Mouse (Mus musculus) hindbrain, embryonic 15.5 days (tissue): ENCODE results near the gene Olfr1411. TPM values are rescaled to one million over a fixed set of nuclear protein-coding genes. Genes with fewer than 3 reads are reported as not detected.

ENCODE experiments used
- ATAC-seq: fragments of 200-750 bp; cut with Nextera tagmentation; 2 replicates; pipeline ENCODE4 v1.8.0; 2017; ENCODE audit warnings: low read depth, moderate number of reproducible peaks, moderate TSS enrichment; ENCODE audit not compliant: low FRiP score
- H3K27ac ChIP-seq: fragments of 300-500 bp; sonication (generic); replicated peaks from 2 replicates; pipeline ENCODE4 v1.5.1; 2015; ENCODE audit warnings: mild to moderate bottlenecking, inconsistent platforms
- H3K27me3 ChIP-seq: fragments of 300-500 bp; sonication (generic); 2 replicates; pipeline ENCODE4 v1.6.1; 2015; ENCODE audit warnings: control low read depth, inconsistent platforms
- H3K36me3 ChIP-seq: fragments of 300-500 bp; sonication (generic); 2 replicates; pipeline ENCODE4 v1.6.1; 2015; ENCODE audit warnings: control low read depth, inconsistent platforms
- H3K4me1 ChIP-seq: fragments of 300-500 bp; sonication (generic); replicated peaks from 2 replicates; pipeline ENCODE4 v1.6.1; 2015; ENCODE audit warnings: control low read depth, inconsistent platforms
- H3K4me2 ChIP-seq: fragments of 300-500 bp; sonication (generic); 2 replicates; pipeline ENCODE4 v1.6.1; 2015; ENCODE audit warnings: moderate library complexity, mild to moderate bottlenecking, inconsistent platforms
- H3K4me3 ChIP-seq: fragments of 300-500 bp; sonication (generic); 2 replicates; pipeline ENCODE4 v1.5.1; 2015; ENCODE audit warnings: mild to moderate bottlenecking, inconsistent platforms
- H3K9ac ChIP-seq: fragments of 300-500 bp; sonication (generic); 2 replicates; pipeline ENCODE4 v1.6.1; 2015; ENCODE audit warnings: inconsistent platforms
- H3K9me3 ChIP-seq: fragments of 300-500 bp; sonication (generic); 2 replicates; pipeline ENCODE4 v1.6.1; 2016; ENCODE audit warnings: control low read depth, inconsistent platforms
- WGBS: fragments of 180-500 bp; shearing (Covaris S2); methylation state at CpG from one replicate; pipeline ENCODE4 v1.1.7; 2015; 5-methylcytosine and 5-hydroxymethylcytosine counted together
- polyA plus RNA-seq: library from polyadenylated mRNA; unstranded; fragments of >200 nt; fragmentation: Nextera tagmentation; extraction: Ambion mirVana; gene quantifications from 2 replicates; pipeline ENCODE4 v1.2.1, GENCODE M21; 2015

Gene Olfr1411
- polyA plus RNA-seq, 1 experiment from 2014 or later = not detected

DNA sequence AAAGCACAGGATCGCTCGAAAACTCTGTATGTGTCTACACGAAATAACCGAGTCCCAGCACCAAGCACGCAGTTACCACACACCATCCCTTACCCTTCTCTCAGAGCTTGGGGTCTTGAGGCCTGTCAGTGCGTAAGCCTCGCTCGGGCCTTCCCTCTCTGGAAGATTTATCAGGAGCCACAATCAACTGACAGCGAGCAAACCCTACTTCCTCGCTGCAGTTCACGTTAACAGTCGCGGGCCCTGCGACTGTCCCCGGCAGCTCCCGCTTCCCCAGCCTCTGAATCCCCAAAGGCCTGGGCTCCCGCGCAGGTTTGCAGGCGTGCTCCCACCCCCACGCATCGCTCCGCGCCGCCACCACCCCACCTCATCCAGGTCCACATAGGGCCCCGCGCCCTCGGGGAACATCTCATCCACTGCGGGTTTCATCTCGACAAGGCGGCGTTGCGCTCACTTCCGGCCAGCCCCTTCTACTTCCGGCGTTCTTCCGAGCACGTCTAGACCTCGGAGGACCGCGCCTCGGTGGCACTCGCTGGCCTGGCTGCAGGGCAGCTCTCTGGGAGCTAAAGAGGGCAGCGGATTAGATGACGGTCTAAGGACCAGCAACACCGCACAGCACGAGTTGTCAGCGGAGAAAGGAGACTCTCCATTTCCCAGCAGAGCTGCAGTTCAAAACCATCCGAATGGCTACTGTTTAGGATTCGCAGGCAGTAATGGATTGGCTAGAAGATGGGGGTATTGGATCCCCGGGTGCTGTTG, 47.5 kb downstream of the Olfr1411 start, which contains the start of gene Cops9:
TSS of gene Cops9 (minus strand) at position 472 of the 759 bp plus-strand sequence.
- peaks cover 14% of the 10 kb centered on the region; the same call in 1 of the 2 replicates for H3K36me3 ChIP-seq
- H3K27me3 ChIP-seq = no peaks in the 10 kb centered on the region
- peak; percentile 93 for ATAC-seq
- peaks cover 31% of the 10 kb centered on the region for H3K4me1 ChIP-seq
- peak within 1 kb of the TSS; percentile 88 for H3K4me2 ChIP-seq
- H3K4me3 ChIP-seq = peak within 1 kb of the TSS; percentile 95
- H3K9me3 ChIP-seq = no peaks in the 10 kb centered on the region
- H3K27ac ChIP-seq = peak within 1 kb of the TSS; percentile 90
- WGBS = 2% methylated on average over 50 of the region's 50 CpGs
- H3K9ac ChIP-seq = peak within 1 kb of the TSS; percentile 98

DNA sequence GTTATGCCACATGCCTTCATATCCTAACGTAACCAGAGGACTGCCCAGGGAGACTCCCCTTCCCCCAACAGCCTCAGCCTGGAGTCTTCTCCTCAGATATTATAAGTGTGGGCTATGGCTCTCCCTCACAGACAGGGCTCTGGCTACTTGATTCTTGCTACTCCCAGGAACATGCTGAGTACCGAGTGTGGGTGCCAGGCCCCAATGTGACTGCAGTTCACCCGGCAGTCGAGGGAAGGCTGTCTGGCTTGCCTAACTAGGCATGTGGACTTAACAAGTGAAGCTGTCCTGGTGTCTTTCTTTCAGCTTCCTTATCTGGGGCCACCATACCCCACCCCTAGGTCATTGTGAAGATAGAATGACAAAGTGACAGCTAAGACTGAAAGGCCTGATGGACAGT, 49.5 kb downstream of the Olfr1411 start:
- Histone ChIP-seq H3K9me3 (no peaks in the 10 kb centered on the region), H3K4me2 (no peak overlapping the region), H3K27ac (no peak overlapping the region), H3K4me3 (no peak overlapping the region), H3K4me1 (peaks cover 38% of the 10 kb centered on the region), H3K9ac (no peak overlapping the region), H3K36me3 (no peaks in the 10 kb centered on the region), H3K27me3 (no peaks in the 10 kb centered on the region)
- WGBS = 81% methylated on average over 4 of the region's 4 CpGs
- ATAC-seq = no peak

DNA sequence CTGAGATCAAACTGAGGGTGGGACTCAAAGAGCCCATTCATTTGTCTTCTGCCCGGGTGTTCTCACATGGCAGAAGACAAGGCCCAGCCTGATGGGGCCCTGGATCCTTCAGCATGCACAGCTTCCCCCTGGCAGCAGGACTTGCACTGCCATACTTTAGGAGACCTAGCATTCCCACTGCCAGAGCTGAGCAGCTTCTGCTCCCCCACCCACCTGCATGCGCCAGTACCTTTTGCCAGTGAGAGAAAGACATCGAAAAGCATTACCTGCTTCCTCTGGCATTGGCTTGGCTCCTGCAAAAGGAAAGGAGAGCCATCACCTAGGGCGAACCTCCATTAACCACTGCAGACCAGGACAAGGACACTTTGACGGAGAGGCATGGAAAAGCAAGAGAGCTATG, 50.7 kb downstream of the Olfr1411 start:
- peaks cover 28% of the 10 kb centered on the region for H3K4me1 ChIP-seq
- ATAC-seq = no peak
- no peak overlapping the region for H3K4me3 ChIP-seq
- 79% methylated on average over 5 of the region's 5 CpGs for WGBS
- no peaks in the 10 kb centered on the region for H3K9me3 ChIP-seq
- H3K4me2 ChIP-seq = no peak overlapping the region
- H3K36me3 ChIP-seq = no peaks in the 10 kb centered on the region
- H3K27ac ChIP-seq = no peak overlapping the region
- H3K27me3 ChIP-seq = no peaks in the 10 kb centered on the region
- no peak overlapping the region for H3K9ac ChIP-seq

DNA sequence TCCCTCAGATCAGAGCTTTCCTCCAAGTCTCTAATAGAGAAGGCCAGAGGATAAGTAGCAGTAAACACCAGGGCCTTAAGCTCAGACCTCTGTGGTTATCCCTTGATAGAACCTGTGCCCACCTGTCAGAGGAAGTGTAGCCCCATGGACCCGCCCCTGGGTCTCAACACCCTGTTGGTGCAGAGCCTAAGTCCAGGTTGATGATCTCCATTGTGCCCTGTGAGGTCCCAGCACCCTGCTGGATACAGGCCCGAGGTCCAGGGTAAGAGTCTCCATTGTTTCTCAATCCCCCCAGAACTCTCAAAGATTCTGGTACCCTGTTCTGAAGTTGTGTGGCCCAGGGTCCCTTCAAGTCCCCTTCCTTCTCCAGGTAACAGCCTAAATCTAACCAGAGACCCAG, 51.9 kb downstream of the Olfr1411 start:
- H3K9ac ChIP-seq = no peak overlapping the region
- peaks cover 16% of the 10 kb centered on the region for H3K4me1 ChIP-seq
- no peaks in the 10 kb centered on the region for H3K36me3 ChIP-seq
- no peaks in the 10 kb centered on the region for H3K9me3 ChIP-seq
- H3K27ac ChIP-seq = no peak overlapping the region
- H3K4me3 ChIP-seq = no peak overlapping the region
- WGBS = 66% methylated on average over 2 of the region's 2 CpGs
- H3K27me3 ChIP-seq = no peaks in the 10 kb centered on the region
- no peak overlapping the region for H3K4me2 ChIP-seq
- ATAC-seq = no peak

GRCm38 (mm10) chr1:92646601-92647000, 52.4 kb downstream of the Olfr1411 start:
- H3K36me3 ChIP-seq = no peaks in the 10 kb centered on the region
- WGBS = 84% methylated on average over 7 of the region's 7 CpGs
- H3K27ac ChIP-seq = no peak overlapping the region
- H3K9ac ChIP-seq = no peak overlapping the region
- ATAC-seq = no peak
- H3K4me1 ChIP-seq = peaks cover 15% of the 10 kb centered on the region
- no peaks in the 10 kb centered on the region for H3K27me3 ChIP-seq
- H3K4me2 ChIP-seq = no peak overlapping the region
- no peak overlapping the region for H3K4me3 ChIP-seq
- no peaks in the 10 kb centered on the region for H3K9me3 ChIP-seq

DNA sequence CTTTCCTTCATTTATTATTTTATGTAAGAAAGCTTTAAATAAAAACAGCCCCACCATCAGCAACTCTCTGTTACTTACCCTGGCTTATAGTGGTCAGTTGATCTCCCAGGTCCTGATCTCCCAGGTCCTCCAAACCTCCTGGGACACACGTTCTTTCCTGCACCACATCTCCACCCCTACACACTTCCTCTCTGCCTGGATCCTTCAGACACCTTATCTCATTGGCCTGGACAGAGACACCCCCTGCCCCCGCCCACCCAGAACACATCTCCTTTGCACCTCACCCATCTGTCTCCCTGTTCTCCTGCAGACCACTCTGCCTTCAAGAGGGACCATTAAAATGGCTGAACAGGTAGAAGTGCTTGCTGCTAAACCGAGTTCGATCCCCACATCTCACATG, 52.8 kb downstream of the Olfr1411 start:
- Histone ChIP-seq H3K4me1 (peaks cover 14% of the 10 kb centered on the region), H3K27ac (no peak overlapping the region), H3K4me2 (no peak overlapping the region), H3K9ac (no peak overlapping the region), H3K4me3 (no peak overlapping the region), H3K9me3 (no peaks in the 10 kb centered on the region), H3K36me3 (no peaks in the 10 kb centered on the region), H3K27me3 (no peaks in the 10 kb centered on the region)
- WGBS = 79% methylated on average over 4 of the region's 4 CpGs
- no peak for ATAC-seq

Other genes starting within 250 kb of the Olfr1411 start
- 314 and 315 TPM in 2 replicates for gene Ndufa10, start 120.6 kb upstream of the Olfr1411 start, polyA plus RNA-seq
- not detected in 2 replicates for gene Olfr1416, start 109.3 kb upstream of the Olfr1411 start, polyA plus RNA-seq
- not detected in 2 replicates for gene Olfr1415, start 98.3 kb upstream of the Olfr1411 start, polyA plus RNA-seq
- gene Olfr1414, start 75.8 kb upstream of the Olfr1411 start, polyA plus RNA-seq = not detected in 2 replicates
- not detected in 2 replicates for gene Olfr1413, start 23.1 kb upstream of the Olfr1411 start, polyA plus RNA-seq
- gene Olfr1412, start 8.6 kb upstream of the Olfr1411 start, polyA plus RNA-seq = not detected in 2 replicates
- gene Olfr1410, start 11.4 kb downstream of the Olfr1411 start, polyA plus RNA-seq = not detected in 2 replicates
- not detected in 2 replicates for gene Olfr12, start 23.4 kb downstream of the Olfr1411 start, polyA plus RNA-seq
- gene Cops9, start 47.6 kb downstream of the Olfr1411 start, polyA plus RNA-seq = 577 and 633 TPM in 2 replicates
- gene Otos, start 54.4 kb downstream of the Olfr1411 start, polyA plus RNA-seq = 0.26 and 0.54 TPM in 2 replicates
- 64.5 and 71.2 TPM in 2 replicates for gene Gpc1, start 237.2 kb downstream of the Olfr1411 start, polyA plus RNA-seq